In the genomic region with DNA sequence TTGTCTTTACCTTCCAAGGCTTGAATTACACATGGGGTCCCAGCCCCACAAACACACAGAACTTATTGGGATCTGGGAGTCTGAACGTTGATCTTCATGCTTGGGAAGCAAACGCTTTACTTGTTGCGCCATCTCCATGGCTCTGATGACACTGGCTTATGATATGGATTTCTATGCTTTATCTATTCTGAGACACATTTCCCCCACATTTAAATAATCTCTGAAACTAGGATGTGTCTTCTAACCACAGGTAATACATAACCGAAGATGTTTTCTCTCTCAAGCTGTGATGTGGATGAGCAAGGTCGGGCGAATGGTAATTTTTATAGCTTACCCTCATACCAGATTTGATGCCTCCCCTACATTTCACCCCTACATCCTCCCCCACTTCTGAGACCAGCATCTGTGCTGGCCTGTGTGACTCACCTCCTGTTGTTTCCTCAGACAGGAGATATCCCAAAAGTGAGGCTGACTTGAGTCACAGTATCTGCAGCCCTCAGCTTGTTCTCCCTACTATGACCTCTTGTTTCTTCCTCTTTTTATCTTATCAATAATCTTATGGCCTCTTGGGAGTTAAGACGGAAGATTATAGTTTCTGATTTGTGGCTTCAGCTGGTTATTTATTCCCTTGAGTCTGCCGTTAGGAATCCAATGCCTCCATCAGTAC, we compare ENCODE assay signal across 22 mouse cellular contexts. TPM values are rescaled to one million over a fixed set of nuclear protein-coding genes. Genes with fewer than 3 reads are reported as not detected.
A peak's percentile ranks its signal among the peaks of the same experiment; 100 is the strongest.
DNase-seq lines count a peak whose midpoint lies in the region; ATAC-seq and TF ChIP-seq lines count a peak whose summit lies in the region.
"Had no signal": no experiment of that assay in that cellular context is flagged by ENCODE, and none has a peak within 500 bp of the region (broad histone marks: within the 10 kb centered on the region; RNA-seq: fewer than 3 reads in every experiment).

No protein-coding gene starts in this region.

- WGBS in hindbrain, embryonic 13.5 days: 79% methylated on average over 8 of the region's 8 CpGs
- WGBS in hindbrain, embryonic 11.5 days: 85% methylated on average over 8 of the region's 8 CpGs
- WGBS in neural tube, embryonic 13.5 days: 76% methylated on average over 8 of the region's 8 CpGs
- 26% methylated on average over 8 of the region's 8 CpGs for WGBS in liver, embryonic 14.5 days (ENCODE audit: insufficient replicate concordance)
- WGBS in thymus, adult 2 months: 79% methylated on average over 8 of the region's 8 CpGs

- no peak overlapping the region for H3K4me2 ChIP-seq in hindbrain, embryonic 13.5 days
- H3K4me2 ChIP-seq in hindbrain, embryonic 11.5 days (replicated peaks; ENCODE audit: low read depth, low read length): no peak overlapping the region
- no peak overlapping the region for H3K4me2 ChIP-seq in neural tube, embryonic 13.5 days
- peak overlapping the region; percentile 26 for H3K4me2 ChIP-seq in liver, embryonic 14.5 days (ENCODE audit: low read depth)
- H3K4me2 ChIP-seq: embryonic facial prominence, embryonic 13.5 days; hindbrain, embryonic 14.5 days; lung, embryonic 14.5 days; midbrain, embryonic 15.5 days; neural tube, embryonic 12.5 days had no signal

- DNase-seq in hindbrain, embryonic 11.5 days (ENCODE audit: low spot score): no peak
- no peak for DNase-seq in neural tube, embryonic 10.5 days (ENCODE audit: extremely low spot score, low spot score)
- peak in 1 of 3 experiments; percentile 24 for DNase-seq in liver, embryonic 14.5 days (ENCODE audit: low read depth in 3 of 3, low spot score in 3 of 3)
- DNase-seq in thymus, adult 2 months: no peak
- DNase-seq: adrenal gland, adult 2 months; B cell, adult 2 months; forebrain, postnatal 0 days; lung, embryonic 14.5 days; lung, postnatal 4 days; right cerebral cortex, postnatal 4 days; thymus, postnatal 36 days had no signal

- no peaks in the 10 kb centered on the region; the same call in 1 of the 2 replicates for H3K36me3 ChIP-seq in hindbrain, embryonic 13.5 days
- no peaks in the 10 kb centered on the region for H3K36me3 ChIP-seq in hindbrain, embryonic 11.5 days (ENCODE audit: control insufficient read depth, insufficient read depth, low read length)
- no peaks in the 10 kb centered on the region for H3K36me3 ChIP-seq in neural tube, embryonic 13.5 days
- H3K36me3 ChIP-seq in liver, embryonic 14.5 days (replicated peaks; ENCODE audit: control insufficient read depth, insufficient read depth, low read depth): no peaks in the 10 kb centered on the region
- no peaks in the 10 kb centered on the region for H3K36me3 ChIP-seq in thymus, adult 2 months (ENCODE audit: control insufficient read depth, insufficient read depth, low read length)
- H3K36me3 ChIP-seq: embryonic facial prominence, embryonic 13.5 days; midbrain, embryonic 15.5 days; neural tube, embryonic 12.5 days had no signal

- TF ChIP-seq POLR2A in thymus, adult 2 months (IDR thresholded peaks at IDR 0.05; ENCODE audit: control insufficient read depth, extremely low read depth, insufficient read depth, low read length, poor library complexity): no peak

- no peak overlapping the region for H3K9ac ChIP-seq in hindbrain, embryonic 13.5 days
- H3K9ac ChIP-seq in hindbrain, embryonic 11.5 days (ENCODE audit: low read depth, low read length): no peak overlapping the region
- no peak overlapping the region for H3K9ac ChIP-seq in neural tube, embryonic 13.5 days
- peak overlapping the region; percentile 7; the same call in 1 of the 2 replicates for H3K9ac ChIP-seq in liver, embryonic 14.5 days (replicated peaks)
- H3K9ac ChIP-seq: embryonic facial prominence, embryonic 13.5 days; forebrain, postnatal 0 days; hindbrain, embryonic 14.5 days; lung, embryonic 14.5 days; midbrain, embryonic 15.5 days; neural tube, embryonic 12.5 days had no signal

- TF ChIP-seq CTCF in liver, embryonic 14.5 days (IDR thresholded peaks at IDR 0.05; ENCODE audit: low read depth): no peak
- no peak for TF ChIP-seq CTCF in thymus, adult 2 months (IDR thresholded peaks at IDR 0.05; ENCODE audit: borderline replicate concordance, control insufficient read depth, extremely low read depth, insufficient read depth, low read length, poor library complexity)

- peak; percentile 65 for TF ChIP-seq EP300 in liver, embryonic 14.5 days (IDR thresholded peaks at IDR 0.05; ENCODE audit: low read depth)

- peak overlapping the region; percentile 68 for H3K27ac ChIP-seq in hindbrain, embryonic 13.5 days
- no peak overlapping the region for H3K27ac ChIP-seq in hindbrain, embryonic 11.5 days (ENCODE audit: low read depth, low read length)
- 0 out of 2 replicates have a peak overlapping the region, but pooled peaks have one; percentile 3 for H3K27ac ChIP-seq in neural tube, embryonic 13.5 days (replicated peaks)
- H3K27ac ChIP-seq in liver, embryonic 14.5 days: peak overlapping the region; percentile 59
- H3K27ac ChIP-seq in thymus, adult 2 months (ENCODE audit: control insufficient read depth, insufficient read depth, low read length): no peak overlapping the region
- H3K27ac ChIP-seq: embryonic facial prominence, embryonic 13.5 days; hindbrain, embryonic 14.5 days; neural tube, embryonic 12.5 days had no signal

- H3K4me3 ChIP-seq in hindbrain, embryonic 13.5 days: no peak overlapping the region
- H3K4me3 ChIP-seq in hindbrain, embryonic 11.5 days (ENCODE audit: low read depth, low read length): no peak overlapping the region
- no peak overlapping the region for H3K4me3 ChIP-seq in neural tube, embryonic 13.5 days
- no peak overlapping the region for H3K4me3 ChIP-seq in liver, embryonic 14.5 days (ENCODE audit: insufficient read depth in 1 of 2, low read depth in 2 of 2, low read length in 2 of 2)
- H3K4me3 ChIP-seq in thymus, adult 2 months (ENCODE audit: control insufficient read depth, insufficient read depth, low read length): no peak overlapping the region
- H3K4me3 ChIP-seq: embryonic facial prominence, embryonic 13.5 days; midbrain, embryonic 15.5 days; neural tube, embryonic 12.5 days had no signal

- H3K27me3 ChIP-seq in hindbrain, embryonic 13.5 days: no peaks in the 10 kb centered on the region
- H3K27me3 ChIP-seq in hindbrain, embryonic 11.5 days (ENCODE audit: control insufficient read depth, insufficient read depth, low read length): no peaks in the 10 kb centered on the region
- H3K27me3 ChIP-seq in neural tube, embryonic 13.5 days: no peaks in the 10 kb centered on the region
- no peaks in the 10 kb centered on the region for H3K27me3 ChIP-seq in liver, embryonic 14.5 days (ENCODE audit: control insufficient read depth, insufficient read depth, low read length)
- no peaks in the 10 kb centered on the region for H3K27me3 ChIP-seq in thymus, adult 2 months (ENCODE audit: control insufficient read depth, insufficient read depth, low read length)
- H3K27me3 ChIP-seq: embryonic facial prominence, embryonic 13.5 days; midbrain, embryonic 15.5 days; neural tube, embryonic 12.5 days had no signal

- peaks cover 87% of the 10 kb centered on the region for H3K4me1 ChIP-seq in hindbrain, embryonic 13.5 days (replicated peaks)
- no peaks in the 10 kb centered on the region for H3K4me1 ChIP-seq in hindbrain, embryonic 11.5 days (replicated peaks; ENCODE audit: control insufficient read depth, insufficient read depth, low read length)
- H3K4me1 ChIP-seq in neural tube, embryonic 13.5 days (replicated peaks): peaks cover 91% of the 10 kb centered on the region
- peaks cover 51 to 53% of the 10 kb centered on the region in 2 experiments for H3K4me1 ChIP-seq in liver, embryonic 14.5 days (replicated peaks; ENCODE audit: control insufficient read depth in 2 of 2, insufficient read depth in 2 of 2, low read length in 1 of 2)
- no peaks in the 10 kb centered on the region for H3K4me1 ChIP-seq in thymus, adult 2 months (replicated peaks; ENCODE audit: control insufficient read depth, insufficient read depth, low read length)
- H3K4me1 ChIP-seq: embryonic facial prominence, embryonic 13.5 days had no signal

- ATAC-seq in hindbrain, embryonic 13.5 days (ENCODE audit: low FRiP score): no peak
- no peak for ATAC-seq in hindbrain, embryonic 11.5 days (ENCODE audit: low FRiP score)
- ATAC-seq in neural tube, embryonic 13.5 days (ENCODE audit: low read depth): no peak
- no peak for ATAC-seq in liver, embryonic 14.5 days (ENCODE audit: insufficient read depth)
- no peak for ATAC-seq in cerebellum, adult (ENCODE audit: insufficient number of reproducible peaks, low FRiP score, low TSS enrichment)
- ATAC-seq: forebrain, postnatal 0 days; intestine, embryonic 16.5 days; midbrain, embryonic 15.5 days had no signal

- H3K9me3 ChIP-seq in hindbrain, embryonic 13.5 days: no peaks in the 10 kb centered on the region
- no peaks in the 10 kb centered on the region for H3K9me3 ChIP-seq in hindbrain, embryonic 11.5 days (ENCODE audit: control insufficient read depth, low read length)
- H3K9me3 ChIP-seq in neural tube, embryonic 13.5 days: no peaks in the 10 kb centered on the region
- no peaks in the 10 kb centered on the region for H3K9me3 ChIP-seq in liver, embryonic 14.5 days (ENCODE audit: control insufficient read depth, low read length)
- H3K9me3 ChIP-seq: embryonic facial prominence, embryonic 13.5 days; midbrain, embryonic 15.5 days; neural tube, embryonic 12.5 days had no signal

RNA-seq across cellular contexts. Expression of a gene that starts 46.2 kb away (rescaled TPM):
- polyA plus RNA-seq in hindbrain, embryonic 13.5 days (2015; fragmentation: Nextera tagmentation; extraction: Ambion mirVana): 173 and 185 TPM in 2 replicates
- polyA plus RNA-seq in hindbrain, embryonic 11.5 days (2014; fragmentation: Nextera tagmentation; extraction: Ambion mirVana): 67.2 and 68.4 TPM in 2 replicates
- polyA plus RNA-seq in neural tube, embryonic 13.5 days (2015; fragmentation: Nextera tagmentation; extraction: Ambion mirVana): 137 and 148 TPM in 2 replicates
- polyA plus RNA-seq in liver, embryonic 14.5 days (2012; rRNA removed): 65.0 and 73.5 TPM in 2 replicates
- 54.9 and 68.6 TPM in 2 replicates for polyA plus RNA-seq in liver, embryonic 14.5 days (2014; fragmentation: Nextera tagmentation; extraction: Ambion mirVana)
- polyA plus RNA-seq in thymus, adult 2 months (2012; rRNA removed): 0.08 and 0.31 TPM in 2 replicates

RNA-seq across cellular contexts. Expression of a gene that starts 58.7 kb away (rescaled TPM):
- polyA plus RNA-seq in hindbrain, embryonic 13.5 days (2015; fragmentation: Nextera tagmentation; extraction: Ambion mirVana): not detected in 2 replicates
- not detected in 2 replicates for polyA plus RNA-seq in hindbrain, embryonic 11.5 days (2014; fragmentation: Nextera tagmentation; extraction: Ambion mirVana)
- polyA plus RNA-seq in neural tube, embryonic 13.5 days (2015; fragmentation: Nextera tagmentation; extraction: Ambion mirVana): not detected in 2 replicates
- polyA plus RNA-seq in liver, embryonic 14.5 days (2012; rRNA removed): not detected in 2 replicates
- polyA plus RNA-seq in liver, embryonic 14.5 days (2014; fragmentation: Nextera tagmentation; extraction: Ambion mirVana): not detected in 2 replicates
- polyA plus RNA-seq in thymus, adult 2 months (2012; rRNA removed): not detected in 2 replicates
- polyA plus RNA-seq: adrenal gland, adult 2 months; embryonic facial prominence, embryonic 13.5 days; forebrain, postnatal 0 days; heart, embryonic 16.5 days; hindbrain, embryonic 14.5 days; intestine, embryonic 16.5 days; kidney, embryonic 16.5 days; limb, embryonic 11.5 days; lung, embryonic 14.5 days; midbrain, embryonic 15.5 days; neural tube, embryonic 12.5 days had no signal

Comparison
In these comparisons a context has a peak if more than half of its experiments do, and no peak if none do; other contexts are left out.
1. H3K27ac ChIP-seq: peak in hindbrain, embryonic 13.5 days (single experiment), neural tube, embryonic 13.5 days (single experiment) and liver, embryonic 14.5 days (single experiment); none in hindbrain, embryonic 11.5 days (single experiment) and thymus, adult 2 months (single experiment).
2. RNA of a gene that starts 46.2 kb away (polyA plus RNA-seq): 173 to 185 TPM in hindbrain, embryonic 13.5 days, 137 to 148 TPM in neural tube, embryonic 13.5 days, 54.9 to 73.5 TPM in liver, embryonic 14.5 days and 67.2 to 68.4 TPM in hindbrain, embryonic 11.5 days; 0.08 to 0.31 TPM in thymus, adult 2 months; every median in the first group is over 10 times any median in the second.